Mouse (Mus musculus): Measurements from ENCODE around the gene 2810006K23Rik.
"Not testable (repeated sequence)": the region's sequence is repeated elsewhere in the genome, so short reads cannot be mapped to it uniquely, and the experiment has no call there.

Gene 2810006K23Rik

DNA sequence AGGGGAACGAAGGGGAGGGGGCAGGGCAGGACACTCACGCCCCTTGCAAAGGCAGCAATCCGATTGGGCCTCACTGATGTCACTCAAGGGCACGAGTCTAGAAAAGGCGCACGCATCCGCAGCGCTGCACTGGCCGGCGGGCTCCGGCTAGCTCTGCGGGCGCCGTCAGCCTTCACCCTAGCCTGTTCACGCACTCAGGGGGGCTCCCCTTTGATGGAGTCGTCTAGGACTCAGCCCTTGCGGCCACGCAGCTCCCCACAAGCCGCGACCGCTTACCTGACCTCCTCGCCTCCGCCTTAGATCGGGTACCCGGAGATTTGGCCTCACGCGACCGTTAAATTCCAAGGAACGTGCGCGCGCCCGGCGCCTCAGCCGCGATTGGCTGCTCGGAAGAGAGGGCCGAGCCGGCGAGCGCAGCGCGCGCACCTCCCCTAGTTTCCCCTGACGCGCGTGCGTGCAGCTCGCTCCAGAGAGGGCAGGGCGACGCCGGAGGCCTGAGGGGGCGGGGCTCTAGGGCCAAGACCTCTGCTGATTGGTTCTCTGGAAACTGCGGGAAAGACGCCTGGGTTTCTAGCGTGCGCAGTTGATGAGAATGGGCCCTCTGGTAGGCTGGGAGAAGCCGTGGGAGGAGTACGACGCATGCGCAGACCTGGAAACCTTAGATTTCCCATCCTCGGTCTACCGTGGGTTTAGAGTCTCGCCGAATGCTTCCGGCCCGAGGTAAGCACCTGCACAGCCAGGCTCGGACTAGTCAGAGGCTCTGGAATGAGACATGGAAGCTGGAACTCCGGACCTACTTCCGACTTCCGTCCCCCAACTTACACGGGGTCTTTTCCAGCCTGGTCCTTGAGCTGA, at the start of gene 2810006K23Rik, which contains the start of gene Mphosph9:
2810006K23Rik (plus strand) TSS at position 580 of the 855 bp plus-strand sequence.
Mphosph9 (minus strand) TSS at position 463 of the 855 bp plus-strand sequence.
- peak; percentile 100 for DNase-seq (ENCODE audit: low spot score)

DNA sequence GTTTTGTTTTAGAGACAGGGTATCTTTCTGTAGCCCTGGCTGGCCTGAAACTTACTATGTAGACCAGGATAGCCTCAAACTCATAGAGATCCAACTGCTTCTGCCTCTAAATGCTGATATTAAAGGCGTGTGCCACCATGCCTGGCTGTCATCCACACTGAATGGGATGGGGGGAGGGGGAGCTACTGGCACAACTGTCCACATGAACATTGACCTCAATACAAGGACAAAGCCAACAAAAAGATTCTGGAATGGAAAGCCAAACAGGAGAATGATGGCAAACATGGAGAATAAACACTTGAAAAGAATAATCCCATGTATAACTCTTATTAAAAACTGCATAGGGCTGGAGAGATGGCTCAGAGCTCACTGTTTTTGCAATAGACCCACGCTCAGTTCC, 45.0 kb upstream of the 2810006K23Rik start:
- no peak for DNase-seq (ENCODE audit: low spot score)

DNA sequence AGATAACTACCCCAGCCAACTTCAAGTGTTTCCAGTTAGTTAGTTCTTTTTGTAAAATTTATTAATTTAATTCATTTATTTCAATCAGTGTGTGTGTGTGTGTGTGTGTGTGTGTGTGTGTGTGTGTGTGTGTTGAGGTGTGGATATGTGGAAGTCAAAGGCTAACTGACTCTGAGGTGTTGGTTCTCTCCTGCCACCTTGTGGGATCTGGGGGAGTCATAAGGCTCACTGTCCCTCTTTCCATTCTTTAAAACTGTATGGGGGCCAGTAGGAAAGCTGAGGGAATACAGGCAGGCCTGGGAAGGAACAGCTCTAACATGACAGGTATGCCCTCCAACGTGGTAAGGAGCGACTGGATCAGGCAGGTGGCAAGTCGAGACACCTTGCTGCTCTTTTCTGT, 43.6 kb upstream of the 2810006K23Rik start:
- DNase-seq (ENCODE audit: low spot score): peak; percentile 17

DNA sequence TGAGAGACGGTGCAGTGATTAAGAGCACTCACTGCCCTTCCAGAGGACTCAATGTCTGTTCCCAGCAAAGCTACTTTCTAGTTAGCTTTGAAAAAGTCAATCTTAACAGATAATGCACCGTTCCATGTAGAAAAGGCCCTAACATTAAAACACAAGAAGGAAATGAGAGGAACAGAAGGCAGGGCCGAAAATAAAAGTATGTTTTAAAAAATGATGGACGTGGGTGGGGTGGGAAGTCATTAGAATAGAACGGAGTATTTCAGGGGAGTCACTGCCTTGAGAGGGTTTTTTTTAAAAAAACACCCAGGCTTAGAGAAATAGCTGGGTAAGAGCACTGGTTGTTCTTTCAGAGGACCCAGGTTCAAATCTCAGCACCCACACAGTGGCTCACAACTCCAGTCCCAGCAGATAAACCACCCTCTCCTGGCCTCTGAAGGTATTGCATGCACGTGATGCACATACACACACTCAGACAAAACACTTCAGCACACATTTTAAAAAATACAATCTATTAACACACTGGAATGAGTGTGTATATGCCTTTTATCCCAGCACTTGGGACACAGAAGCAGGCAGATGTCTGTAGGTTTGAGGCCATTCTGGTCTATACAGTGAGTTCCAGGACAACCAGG, 40.2 kb upstream of the 2810006K23Rik start:
- DNase-seq (ENCODE audit: low spot score): no peak

DNA sequence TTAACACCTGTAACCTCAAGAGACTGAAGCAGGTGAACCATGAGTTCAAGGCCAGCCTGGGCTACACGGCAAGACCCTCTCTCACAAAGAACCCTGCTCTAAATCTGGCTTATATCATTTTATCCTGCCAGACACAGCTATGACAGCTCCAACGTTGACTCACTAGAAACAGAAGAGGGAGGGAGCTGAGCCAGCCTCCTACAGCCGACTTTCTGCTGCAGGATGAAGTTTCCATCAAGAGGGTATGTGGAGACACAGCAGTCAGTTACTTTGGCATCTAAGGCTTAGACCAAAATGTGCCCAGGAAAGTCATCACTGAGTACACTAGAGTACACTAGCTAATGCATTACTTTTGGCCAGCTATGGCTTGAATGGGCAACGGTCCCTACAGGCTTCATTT, 37.7 kb upstream of the 2810006K23Rik start:
- no peak for DNase-seq (ENCODE audit: low spot score)

DNA sequence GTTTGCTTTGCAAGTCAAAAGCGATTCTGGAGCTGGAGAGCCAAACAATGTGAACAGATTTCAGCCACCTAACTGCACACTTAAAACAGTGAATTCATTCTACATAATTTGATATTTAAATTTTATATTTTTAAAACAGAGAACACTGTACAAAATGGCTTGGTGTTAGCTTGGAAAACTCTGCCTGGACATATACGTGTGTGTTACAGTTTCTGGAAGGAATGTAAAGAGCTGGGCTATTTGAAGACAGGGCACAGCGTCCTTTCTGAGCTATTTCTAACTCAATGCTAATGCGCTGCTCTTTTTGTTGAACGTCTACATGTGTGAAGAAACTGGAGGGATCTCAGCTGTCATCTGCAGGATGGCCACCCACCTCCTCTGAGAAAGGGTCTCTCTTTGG, 33.9 kb upstream of the 2810006K23Rik start:
- DNase-seq (ENCODE audit: low spot score): no peak

DNA sequence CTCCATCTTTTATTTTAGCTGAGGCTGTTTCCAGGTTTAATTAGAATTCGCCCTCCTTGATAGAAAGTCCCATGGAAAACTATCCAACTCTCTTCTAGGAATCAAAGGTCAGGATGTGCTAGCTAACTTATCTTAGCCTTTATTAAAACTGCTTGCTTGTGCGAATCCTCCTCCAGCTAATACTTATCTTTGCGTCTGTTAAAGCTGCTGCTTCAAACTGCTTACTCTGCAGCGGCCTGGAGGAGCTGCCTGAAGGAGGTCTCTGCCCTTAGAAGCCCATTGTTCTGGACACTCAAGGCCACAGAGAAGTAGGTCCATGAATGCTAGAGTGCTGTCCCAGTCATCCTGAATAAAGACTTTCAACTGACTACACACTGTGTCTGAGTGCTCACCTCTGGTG, 31.4 kb upstream of the 2810006K23Rik start:
- DNase-seq (ENCODE audit: low spot score): no peak

DNA sequence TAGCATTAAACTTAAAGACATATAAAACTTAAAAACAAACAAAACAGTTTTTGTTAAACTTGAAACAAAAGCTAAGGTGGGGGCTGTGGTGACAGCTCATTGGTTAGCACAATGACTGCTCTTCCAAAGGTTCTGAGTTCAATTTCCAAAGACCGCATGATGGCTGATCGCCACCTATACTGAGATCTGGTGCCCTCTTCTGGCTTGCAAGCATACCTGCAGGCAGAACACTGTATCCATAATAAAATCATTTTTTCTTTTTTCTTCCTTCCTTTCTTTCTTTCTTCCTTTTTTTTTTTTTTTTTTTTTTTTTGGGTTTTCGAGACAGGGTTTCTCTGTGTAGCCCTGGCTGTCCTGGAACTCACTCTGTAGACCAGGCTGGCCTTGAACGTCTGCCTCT, 28.6 kb upstream of the 2810006K23Rik start:
- DNase-seq (ENCODE audit: low spot score): peak; percentile 47

DNA sequence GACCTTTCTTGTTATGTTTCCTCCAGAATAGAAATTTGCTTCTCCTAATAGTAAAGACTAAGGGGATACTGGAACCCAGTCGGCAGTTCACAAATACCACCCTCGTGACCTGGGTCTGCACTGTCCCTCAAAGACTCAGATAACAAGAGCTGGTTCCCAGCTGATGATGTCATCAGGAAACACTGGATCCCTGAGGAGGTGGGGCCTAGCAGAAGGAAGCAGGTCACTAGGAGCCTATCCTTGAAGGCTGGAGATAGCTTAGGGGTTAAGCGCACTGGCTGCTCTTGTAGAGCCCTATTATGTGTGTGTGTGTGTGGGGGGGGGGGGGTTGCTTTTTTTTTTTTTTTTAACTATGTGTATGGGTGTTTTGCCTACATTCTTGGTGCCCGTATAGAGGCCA, 27.8 kb upstream of the 2810006K23Rik start:
- peak; percentile 13 for DNase-seq (ENCODE audit: low spot score)

DNA sequence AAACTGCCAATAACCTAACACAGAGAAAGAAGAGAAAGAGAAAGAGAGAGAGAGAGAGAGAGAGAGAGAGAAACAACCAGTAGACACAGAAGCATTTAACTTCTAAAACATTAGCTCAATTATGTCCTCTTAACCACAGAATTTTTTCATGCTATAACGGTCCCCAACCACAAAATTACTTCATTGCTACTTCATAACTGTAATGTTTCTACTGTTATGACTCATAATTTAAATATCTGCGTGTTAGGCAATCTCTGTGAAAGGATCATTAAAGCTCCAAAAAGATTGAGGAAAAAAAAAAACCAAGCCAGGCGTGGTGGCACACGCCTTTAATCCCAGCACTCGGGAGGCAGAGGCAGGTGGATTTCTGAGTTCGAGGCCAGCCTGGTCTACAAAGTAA, 25.0 kb upstream of the 2810006K23Rik start:
- DNase-seq (ENCODE audit: low spot score): not testable (repeated sequence)

DNA sequence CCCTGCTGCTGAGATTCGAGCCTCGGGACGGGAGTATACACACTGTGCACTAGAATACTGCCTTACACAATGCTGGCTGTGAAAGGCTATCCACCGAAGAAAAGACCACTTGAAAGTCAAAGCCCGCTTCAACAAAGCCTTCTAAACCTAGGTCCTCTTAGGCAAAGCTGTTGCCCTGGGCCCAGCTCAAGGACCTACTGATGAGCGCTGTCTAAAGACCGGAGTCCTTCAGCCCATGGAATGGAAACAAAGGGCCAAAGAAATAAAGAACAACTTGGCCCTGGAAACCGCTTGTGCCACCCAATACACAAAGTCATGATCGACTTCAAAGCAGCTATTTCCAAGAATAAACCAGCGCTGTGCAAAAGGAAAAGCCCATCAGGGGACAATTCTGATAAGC, 18.7 kb upstream of the 2810006K23Rik start:
- DNase-seq (ENCODE audit: low spot score): no peak

DNA sequence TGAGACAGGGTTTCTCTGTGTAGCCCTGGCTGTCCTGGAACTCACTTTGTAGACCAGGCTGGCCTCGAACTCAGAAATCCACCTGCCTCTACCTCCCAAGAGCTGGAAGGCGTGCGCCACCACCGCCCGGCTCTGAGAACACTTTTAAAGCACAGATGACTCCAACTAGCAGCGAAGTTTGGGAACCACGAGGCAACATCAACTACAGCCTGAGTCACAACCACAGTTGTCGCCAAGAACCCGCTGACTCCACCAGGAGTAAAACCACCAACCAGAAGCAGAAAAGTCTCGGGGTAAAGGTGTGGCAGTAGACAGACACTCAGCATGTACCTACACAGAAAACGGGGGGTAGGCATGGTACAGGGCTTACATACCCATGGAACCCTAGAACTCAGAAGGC, 17.8 kb upstream of the 2810006K23Rik start:
- no peak for DNase-seq (ENCODE audit: low spot score)

DNA sequence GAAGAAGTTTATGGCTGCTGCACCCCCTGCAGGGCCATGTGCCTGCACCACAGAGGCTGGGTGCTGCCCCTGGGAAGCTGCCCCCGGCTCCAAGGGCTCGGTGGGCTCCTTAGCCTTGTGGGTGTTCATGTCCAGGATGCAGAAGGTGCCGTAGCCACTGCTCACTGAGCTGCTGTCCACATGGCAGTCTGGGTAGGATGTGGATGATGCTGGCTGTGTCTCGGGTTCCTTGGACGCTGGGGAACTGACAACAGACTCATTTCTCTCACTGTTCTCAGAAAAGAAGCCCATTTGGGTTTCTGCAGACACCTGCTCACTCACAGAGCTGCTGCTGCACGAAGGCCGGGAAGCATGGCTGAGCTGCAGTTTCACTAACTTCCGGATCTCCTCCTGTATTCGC, 12.4 kb upstream of the 2810006K23Rik start:
- DNase-seq (ENCODE audit: low spot score): no peak

DNA sequence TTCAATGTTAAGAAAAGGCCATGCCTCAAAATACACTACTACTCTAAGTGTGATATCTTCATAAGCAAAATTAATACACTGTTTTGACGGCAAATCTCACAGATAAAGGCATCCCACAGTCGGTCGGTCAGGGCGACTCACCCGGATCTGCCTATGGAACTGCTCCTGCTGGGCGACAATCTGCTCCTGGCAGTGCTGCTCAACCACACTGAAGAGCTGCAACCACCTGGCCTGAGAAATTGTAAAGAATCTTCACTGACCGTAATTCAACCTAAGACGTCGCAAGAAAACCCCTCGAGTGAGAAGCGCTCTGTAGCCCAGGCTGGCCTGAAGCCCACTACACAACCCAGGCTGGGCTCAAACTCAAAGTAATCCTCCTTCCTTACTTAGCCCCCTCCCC, 11.9 kb upstream of the 2810006K23Rik start:
- no peak for DNase-seq (ENCODE audit: low spot score)

DNA sequence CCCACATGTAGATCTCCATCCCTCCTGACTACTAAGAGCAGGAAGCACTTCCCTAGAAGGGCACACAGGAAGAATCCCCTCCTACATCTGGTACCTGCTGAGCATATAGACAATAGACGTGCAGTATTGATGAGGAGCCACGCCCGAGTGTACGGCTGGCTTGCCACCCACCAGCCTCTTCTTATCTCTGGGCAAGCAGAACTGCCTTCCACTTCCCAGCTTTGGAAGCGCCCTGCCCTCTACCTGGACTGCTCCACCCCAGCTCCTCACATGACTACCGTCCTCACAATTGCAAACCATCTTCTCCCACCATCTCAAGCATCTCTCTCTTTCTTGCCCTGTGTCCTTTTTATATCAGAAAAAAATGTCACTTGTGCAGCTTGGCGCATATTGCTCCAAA, 10.2 kb upstream of the 2810006K23Rik start:
- no peak for DNase-seq (ENCODE audit: low spot score)

DNA sequence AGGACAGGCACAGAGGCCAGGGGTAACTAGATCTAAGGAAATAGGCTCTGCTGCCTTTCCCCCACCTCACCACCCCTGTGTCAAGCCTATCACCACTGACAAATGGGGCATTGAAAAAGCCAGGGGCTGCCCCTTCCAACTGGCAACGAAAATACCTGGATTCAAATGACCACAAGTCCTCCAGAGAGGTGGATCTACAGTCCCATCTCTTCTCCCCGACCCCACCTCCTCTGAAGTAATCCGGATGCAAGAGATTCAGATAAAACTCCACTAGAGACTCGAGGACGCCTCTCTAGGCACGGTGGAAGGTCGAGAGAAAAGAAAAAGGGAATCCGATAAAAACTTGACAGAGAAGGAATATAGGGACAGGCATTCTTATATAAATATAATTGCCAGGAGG, 1.1 kb upstream of the 2810006K23Rik start:
- no peak for DNase-seq (ENCODE audit: low spot score)

DNA sequence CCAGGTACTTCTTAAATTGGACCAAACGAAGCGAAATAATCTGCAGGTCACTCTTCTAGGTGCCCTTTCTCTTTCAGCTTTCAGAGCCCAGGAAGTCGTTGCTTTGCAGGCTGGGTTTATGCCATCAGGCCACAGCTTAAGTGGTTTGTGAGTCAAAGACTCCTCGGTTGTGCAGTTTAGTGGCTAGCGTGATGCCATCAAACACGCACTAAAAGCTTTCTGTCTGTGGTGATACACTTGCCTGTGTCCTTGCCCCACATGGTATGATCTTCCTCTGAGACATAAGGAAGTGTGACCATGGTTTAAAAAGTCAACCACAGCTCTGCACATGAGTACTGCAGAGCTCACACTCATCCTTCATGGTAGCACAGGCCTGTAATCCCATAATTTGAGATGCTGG, 2.2 kb downstream of the 2810006K23Rik start:
- DNase-seq (ENCODE audit: low spot score): no peak

DNA sequence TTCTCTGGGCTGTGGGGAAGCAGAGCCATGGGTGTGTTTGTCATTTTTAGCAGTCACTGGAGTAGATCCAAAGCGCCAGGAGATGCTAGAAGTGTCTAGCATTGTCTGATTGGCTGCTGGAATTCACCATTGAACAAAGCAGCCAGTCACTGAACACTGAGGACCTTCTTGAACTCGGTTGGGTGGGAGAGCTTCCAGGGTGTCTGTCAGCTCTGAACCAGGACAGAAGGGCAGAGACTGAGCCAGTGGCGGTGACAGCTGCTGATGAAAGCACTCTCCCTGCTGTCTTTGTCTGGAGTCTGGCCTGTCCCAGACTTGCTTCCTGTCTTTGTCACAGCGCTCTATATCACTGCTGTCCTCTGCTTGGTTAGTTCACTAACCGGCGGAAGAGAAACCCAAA, 6.5 kb downstream of the 2810006K23Rik start:
- peak; percentile 56 for DNase-seq (ENCODE audit: low spot score)

DNA sequence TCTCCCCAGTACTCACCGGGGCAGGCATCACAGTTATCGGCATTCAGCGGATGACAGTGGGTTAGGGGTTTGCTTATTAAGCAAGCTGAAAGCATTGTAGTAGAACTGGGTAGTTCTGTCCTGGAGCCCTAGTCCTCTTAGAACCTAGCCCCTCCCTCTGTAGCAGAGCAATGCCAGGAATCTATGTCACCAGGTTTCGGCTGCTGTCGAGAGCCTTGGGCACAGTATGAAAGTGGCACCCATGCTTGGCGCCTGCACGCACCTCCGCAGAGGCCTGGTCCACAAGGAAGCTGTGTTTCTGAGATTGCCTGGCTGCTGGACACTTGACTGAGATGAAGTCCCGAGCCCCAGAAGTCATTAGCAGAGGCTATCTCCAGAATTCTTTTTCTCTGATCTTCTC, 9.2 kb downstream of the 2810006K23Rik start:
- no peak for DNase-seq (ENCODE audit: low spot score)

DNA sequence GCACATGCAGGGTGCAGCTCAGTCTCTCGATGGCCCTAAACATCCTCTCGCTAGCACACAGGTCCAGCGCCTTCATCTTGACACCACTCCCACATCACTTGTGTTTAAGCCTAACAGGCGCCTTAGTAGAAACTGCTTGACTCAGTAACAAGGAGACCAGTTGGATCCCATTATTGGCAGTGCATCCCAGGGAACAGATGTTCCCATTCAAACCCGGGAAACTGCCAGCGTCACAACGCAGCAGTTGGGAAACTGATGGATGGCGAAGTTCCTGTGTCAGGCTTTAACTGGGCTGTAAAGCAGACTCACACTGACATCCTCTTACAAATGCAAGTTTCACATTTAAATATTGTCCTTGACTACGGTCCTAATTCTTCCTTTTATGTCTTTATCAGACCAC, 10.0 kb downstream of the 2810006K23Rik start:
- no peak for DNase-seq (ENCODE audit: low spot score)

DNA sequence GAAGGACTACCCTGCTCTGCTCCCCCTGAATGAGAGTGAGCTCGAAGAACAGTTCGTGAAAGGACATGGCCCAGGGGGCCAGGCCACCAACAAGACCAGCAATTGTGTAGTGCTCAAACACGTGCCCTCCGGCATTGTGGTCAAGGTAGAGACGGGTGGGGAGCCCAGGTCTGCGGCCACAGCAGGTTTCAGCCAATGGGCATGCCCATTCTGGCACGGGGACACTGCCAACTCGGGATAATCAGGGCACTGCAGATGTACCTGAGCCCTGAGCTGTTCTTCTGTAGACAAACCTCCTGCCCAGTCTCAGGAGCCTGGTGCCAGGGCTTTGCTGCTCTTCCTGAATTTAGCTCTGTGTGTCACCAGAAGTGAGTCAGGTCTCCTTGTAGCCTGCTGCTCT, 10.9 kb downstream of the 2810006K23Rik start:
- no peak for DNase-seq (ENCODE audit: low spot score)

DNA sequence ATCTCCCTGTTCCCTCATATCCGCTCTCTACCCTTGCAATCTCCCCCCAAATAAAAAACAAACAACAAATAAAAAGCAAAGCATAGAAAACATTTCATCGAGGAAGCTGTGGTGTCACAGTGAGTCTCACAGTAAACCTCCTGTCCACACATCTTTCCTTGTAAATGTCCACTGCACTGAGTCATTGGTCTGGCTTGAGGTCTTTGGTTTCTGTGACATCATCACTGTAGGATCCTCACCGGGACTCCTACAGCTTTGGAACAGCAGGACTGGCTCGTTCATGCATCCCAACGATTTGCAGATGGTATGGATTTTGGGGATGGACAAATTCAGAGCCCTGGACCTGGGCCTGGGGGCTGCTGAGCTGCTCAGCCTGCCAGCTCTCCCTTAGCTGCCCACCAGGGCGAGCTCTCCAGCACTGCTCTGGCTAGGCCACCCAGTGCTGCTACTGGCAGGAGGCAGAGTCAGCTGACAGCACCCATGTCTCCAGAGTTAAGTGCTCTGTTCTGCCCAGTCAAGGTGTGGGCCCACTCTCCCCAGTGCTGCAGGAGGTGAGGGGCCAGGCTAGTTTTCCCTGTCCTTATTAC, 14.0 kb downstream of the 2810006K23Rik start:
- peak; percentile 34 for DNase-seq (ENCODE audit: low spot score)

DNA sequence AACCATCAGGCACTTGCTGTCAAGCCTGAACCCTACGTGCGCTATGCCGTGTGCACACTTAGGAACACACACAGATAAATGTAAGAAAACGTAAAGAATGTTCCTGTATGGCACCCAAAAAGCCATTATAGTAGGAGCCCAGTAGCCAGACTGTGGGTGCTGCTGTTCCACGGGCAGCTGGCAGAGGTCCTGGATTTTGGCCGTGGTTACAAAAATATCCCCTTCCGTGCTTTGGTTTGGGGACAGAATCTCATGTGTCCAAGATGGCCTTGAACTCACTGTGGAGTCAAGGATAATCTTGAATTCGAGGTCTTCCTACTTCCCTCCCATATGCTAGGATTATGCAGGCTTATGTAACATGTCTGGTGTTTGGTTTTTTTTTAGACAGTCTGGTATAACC, 15.0 kb downstream of the 2810006K23Rik start:
- no peak for DNase-seq (ENCODE audit: low spot score)

Measured in retina, embryonic 14.5 days (tissue).